Mouse (Mus musculus): ENCODE measurements around the gene Dglucy. TPM values are rescaled to one million over a fixed set of nuclear protein-coding genes. Genes with fewer than 3 reads are reported as not detected.

The Dglucy gene
- polyA plus RNA-seq, 1 experiment from 2014 or later = 2.4 TPM

DNA sequence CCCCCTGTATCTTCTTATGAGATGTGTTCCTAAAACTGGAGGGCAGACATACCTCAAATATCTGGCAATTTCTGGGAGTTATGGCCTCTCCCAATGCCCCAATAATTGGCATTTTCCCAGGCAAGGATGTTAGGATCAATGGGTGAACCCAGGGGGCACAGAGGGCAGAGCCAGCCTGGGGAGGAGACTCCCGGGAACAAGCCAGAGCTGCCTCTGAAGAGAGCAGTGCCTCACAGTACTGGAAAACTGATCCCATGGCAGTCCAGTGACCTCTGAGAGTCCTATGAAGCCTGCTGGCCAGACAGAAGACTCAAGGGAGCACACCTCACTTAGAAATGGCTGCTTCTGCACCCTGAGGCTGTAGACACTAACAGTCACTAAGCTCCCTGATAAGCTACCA lies 67.7 kb downstream of the Dglucy start:
- WGBS = 17% methylated on average over 1 of the region's 1 CpGs

DNA sequence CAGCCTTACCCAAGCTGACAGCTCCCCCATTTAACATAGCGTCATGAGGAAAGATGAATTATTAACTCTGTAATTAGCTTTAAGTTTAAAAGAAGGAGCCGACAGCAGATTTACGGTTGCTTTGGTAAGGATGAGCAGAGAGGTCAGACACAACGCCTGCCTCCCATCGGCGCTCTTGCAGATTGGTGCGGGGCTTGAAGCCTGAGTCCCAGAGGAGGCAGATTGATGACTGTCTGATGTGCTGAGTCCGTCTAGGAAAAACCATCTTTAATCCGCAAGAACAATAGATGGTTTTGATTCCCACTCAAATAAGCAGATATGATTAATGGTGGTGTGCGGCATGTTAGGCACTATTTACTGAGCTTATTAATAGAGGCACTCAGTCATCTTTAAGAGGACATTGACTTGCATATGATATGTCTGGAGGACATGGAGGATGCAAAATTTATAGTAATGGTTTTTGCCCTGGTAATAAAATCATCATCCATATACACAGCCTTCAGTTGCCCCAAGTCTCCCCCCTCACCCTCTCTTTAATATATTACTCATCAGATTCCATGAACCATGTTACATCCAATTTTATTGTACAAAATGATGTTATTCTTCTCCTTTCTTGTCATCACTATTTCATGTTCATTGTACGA lies 68.7 kb downstream of the Dglucy start:
- no peaks in the 10 kb centered on the region for H3K27me3 ChIP-seq
- WGBS = 83% methylated on average over 11 of the region's 11 CpGs
- H3K4me3 ChIP-seq = no peak overlapping the region
- H3K9me3 ChIP-seq = no peaks in the 10 kb centered on the region
- H3K27ac ChIP-seq = no peak overlapping the region
- H3K4me2 ChIP-seq = no peak overlapping the region
- no peaks in the 10 kb centered on the region for H3K4me1 ChIP-seq
- no peak for ATAC-seq (ENCODE audit: insufficient number of reproducible peaks, insufficient read depth, low FRiP score, low TSS enrichment, low read depth)
- H3K9ac ChIP-seq = no peak overlapping the region
- H3K36me3 ChIP-seq = no peaks in the 10 kb centered on the region

More for the DNA sequence above, 67.7 kb downstream of the Dglucy start:
- no peaks in the 10 kb centered on the region for H3K9me3 ChIP-seq
- no peak overlapping the region for H3K9ac ChIP-seq
- H3K4me1 ChIP-seq = no peaks in the 10 kb centered on the region
- H3K36me3 ChIP-seq = no peaks in the 10 kb centered on the region
- no peak overlapping the region for H3K4me3 ChIP-seq
- no peak for ATAC-seq (ENCODE audit: insufficient number of reproducible peaks, insufficient read depth, low FRiP score, low TSS enrichment, low read depth)
- H3K4me2 ChIP-seq = no peak overlapping the region
- no peak overlapping the region for H3K27ac ChIP-seq
- H3K27me3 ChIP-seq = no peaks in the 10 kb centered on the region

DNA sequence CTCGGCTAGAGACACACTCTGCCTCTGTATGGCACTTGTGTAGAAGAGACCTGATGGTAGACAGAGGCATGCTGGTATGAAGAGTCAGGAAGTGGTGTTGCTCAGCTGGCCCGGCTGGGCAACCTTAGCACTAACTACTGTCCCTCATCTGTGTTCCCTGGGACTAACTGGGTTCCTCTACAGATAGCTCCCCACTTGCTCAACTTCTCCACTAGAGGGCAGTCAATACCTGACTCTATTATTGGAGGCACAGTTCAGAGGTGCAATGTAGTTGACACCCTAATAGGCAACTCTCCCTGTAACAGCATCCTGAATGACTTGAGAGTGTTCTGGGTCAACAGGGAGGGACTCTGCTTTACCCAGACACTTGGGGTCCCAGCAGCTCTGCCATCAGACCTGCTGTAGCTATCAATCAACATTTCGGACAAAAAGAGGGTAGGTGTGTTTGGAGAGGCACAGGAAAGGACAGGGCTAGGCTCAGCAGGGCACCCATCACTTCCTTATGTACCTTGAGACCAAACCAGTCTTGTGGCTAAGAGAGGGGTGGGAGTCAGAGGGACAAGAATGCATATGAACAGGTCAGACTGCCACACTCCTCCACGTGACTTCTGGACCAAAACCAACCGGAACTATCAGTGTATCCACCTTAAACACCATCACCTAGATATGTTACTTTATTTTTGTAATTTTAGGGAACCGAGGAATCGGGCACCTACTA lies 70.7 kb downstream of the Dglucy start:
- WGBS = 81% methylated on average over 7 of the region's 7 CpGs

DNA sequence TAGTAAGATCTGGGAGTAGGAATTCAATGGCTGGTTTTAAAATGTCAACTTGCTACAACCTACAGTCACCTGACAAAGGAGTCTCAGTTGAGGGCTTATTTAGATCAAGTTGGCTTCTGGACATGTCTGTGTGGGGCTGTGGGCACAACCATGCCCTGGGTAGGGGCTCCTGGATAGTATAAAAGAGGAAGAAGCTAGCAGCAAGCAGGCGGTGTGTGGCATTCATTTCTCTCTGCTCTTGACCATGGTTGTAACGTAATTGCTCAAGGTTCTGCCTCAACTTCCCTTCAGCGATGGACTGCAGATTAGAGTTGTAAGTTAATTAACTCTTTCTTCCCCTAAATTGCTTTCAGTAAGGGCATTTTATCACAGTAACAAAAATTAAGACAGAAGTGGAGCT lies 73.5 kb downstream of the Dglucy start:
- no peak overlapping the region for H3K4me3 ChIP-seq
- H3K9me3 ChIP-seq = no peaks in the 10 kb centered on the region
- no peak overlapping the region for H3K27ac ChIP-seq
- WGBS = 79% methylated on average over 3 of the region's 3 CpGs
- no peak for ATAC-seq (ENCODE audit: insufficient number of reproducible peaks, insufficient read depth, low FRiP score, low TSS enrichment, low read depth)
- no peak overlapping the region for H3K9ac ChIP-seq
- no peaks in the 10 kb centered on the region for H3K4me1 ChIP-seq
- H3K4me2 ChIP-seq = no peak overlapping the region
- no peaks in the 10 kb centered on the region for H3K36me3 ChIP-seq
- no peaks in the 10 kb centered on the region for H3K27me3 ChIP-seq

More for the DNA sequence above, 70.7 kb downstream of the Dglucy start:
- no peaks in the 10 kb centered on the region for H3K9me3 ChIP-seq
- H3K4me3 ChIP-seq = no peak overlapping the region
- no peaks in the 10 kb centered on the region for H3K27me3 ChIP-seq
- no peak overlapping the region for H3K4me2 ChIP-seq
- H3K27ac ChIP-seq = no peak overlapping the region
- H3K4me1 ChIP-seq = no peaks in the 10 kb centered on the region
- H3K9ac ChIP-seq = no peak overlapping the region
- H3K36me3 ChIP-seq = no peaks in the 10 kb centered on the region
- peak; percentile 43; the same call in 1 of the 2 replicates for ATAC-seq (ENCODE audit: insufficient number of reproducible peaks, insufficient read depth, low FRiP score, low TSS enrichment, low read depth)

DNA sequence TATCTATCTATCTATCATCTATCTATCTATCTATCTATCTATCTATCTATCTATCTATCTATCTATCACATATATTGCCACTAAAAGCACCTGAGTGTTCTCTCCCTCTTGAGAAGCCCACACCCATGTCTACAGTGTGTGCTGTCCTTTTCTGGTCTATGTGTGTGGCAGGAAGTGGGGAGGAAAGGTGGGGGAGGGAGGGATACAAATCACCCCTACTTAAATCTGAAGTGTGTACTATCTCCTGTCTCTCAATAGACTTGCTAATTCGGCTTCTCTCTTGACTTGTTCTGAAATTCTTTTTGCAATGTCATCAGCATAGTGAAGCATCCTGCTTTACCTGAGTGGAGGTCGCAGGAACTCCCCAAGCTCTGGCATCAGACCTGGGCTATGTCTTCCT lies 77.5 kb downstream of the Dglucy start:
- no peaks in the 10 kb centered on the region for H3K36me3 ChIP-seq
- H3K4me2 ChIP-seq = no peak overlapping the region
- H3K4me1 ChIP-seq = peaks cover 4% of the 10 kb centered on the region; the same call in 1 of the 2 replicates
- H3K9ac ChIP-seq = no peak overlapping the region
- 76% methylated on average over 2 of the region's 2 CpGs for WGBS
- H3K9me3 ChIP-seq = no peaks in the 10 kb centered on the region
- H3K27ac ChIP-seq = no peak overlapping the region
- no peak overlapping the region for H3K4me3 ChIP-seq
- no peaks in the 10 kb centered on the region for H3K27me3 ChIP-seq
- no peak for ATAC-seq (ENCODE audit: insufficient number of reproducible peaks, insufficient read depth, low FRiP score, low TSS enrichment, low read depth)

DNA sequence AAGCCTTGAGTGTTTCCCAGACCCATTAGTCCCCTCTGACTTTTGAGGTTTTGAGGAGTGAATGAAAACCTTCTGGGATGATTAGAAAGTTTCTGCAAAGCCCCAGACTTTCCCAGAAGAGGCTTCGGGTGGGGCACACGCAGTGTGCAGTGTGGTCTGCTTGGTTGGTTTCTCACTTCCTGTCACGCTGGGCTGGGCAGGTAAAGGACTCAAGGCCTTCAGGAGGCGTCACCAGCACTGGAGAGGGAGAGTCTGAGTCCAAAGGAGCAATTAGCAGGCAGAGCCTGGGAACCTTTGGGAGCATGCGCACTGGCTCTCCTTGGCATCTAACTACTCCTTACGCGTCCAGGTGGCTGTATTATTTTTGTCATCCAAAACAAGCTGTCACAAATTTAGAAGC lies 78.9 kb downstream of the Dglucy start:
- Histone ChIP-seq H3K36me3 (no peaks in the 10 kb centered on the region), H3K4me3 (no peak overlapping the region), H3K9me3 (no peaks in the 10 kb centered on the region), H3K4me2 (no peak overlapping the region), H3K27me3 (no peaks in the 10 kb centered on the region), H3K27ac (no peak overlapping the region), H3K4me1 (peaks cover 4% of the 10 kb centered on the region; the same call in 1 of the 2 replicates), H3K9ac (no peak overlapping the region)
- 72% methylated on average over 7 of the region's 7 CpGs for WGBS
- ATAC-seq (ENCODE audit: insufficient number of reproducible peaks, insufficient read depth, low FRiP score, low TSS enrichment, low read depth) = no peak

DNA sequence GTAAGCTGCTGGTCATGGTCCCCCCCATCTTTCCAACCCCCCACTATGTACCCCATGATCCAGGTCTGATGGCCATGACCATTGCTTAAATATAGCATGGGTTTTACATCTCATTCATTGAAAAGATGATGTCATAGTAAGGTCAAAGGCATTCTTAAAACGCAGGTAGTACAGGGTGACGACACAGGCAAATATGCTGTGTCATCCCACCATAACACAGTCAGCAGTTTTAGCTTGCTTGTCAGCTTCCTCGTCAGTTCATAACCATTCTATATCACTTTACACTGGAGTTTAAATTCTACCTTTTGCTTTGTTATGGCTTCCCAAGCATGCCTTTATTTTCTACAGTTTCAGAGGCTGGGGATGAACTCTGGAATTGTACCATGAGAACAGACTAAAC lies 83.4 kb downstream of the Dglucy start:
- 82% methylated on average over 3 of the region's 3 CpGs for whole genome bisulfite sequencing
- H3K9ac ChIP-seq = no peak overlapping the region
- H3K27ac ChIP-seq = no peak overlapping the region
- no peaks in the 10 kb centered on the region for H3K36me3 ChIP-seq
- no peaks in the 10 kb centered on the region for H3K9me3 ChIP-seq
- H3K27me3 ChIP-seq = no peaks in the 10 kb centered on the region
- no peak overlapping the region for H3K4me2 ChIP-seq
- H3K4me3 ChIP-seq = no peak overlapping the region
- no peak for ATAC-seq (ENCODE audit: insufficient number of reproducible peaks, insufficient read depth, low FRiP score, low TSS enrichment, low read depth)
- H3K4me1 ChIP-seq = peaks cover 4% of the 10 kb centered on the region; the same call in 1 of the 2 replicates

DNA sequence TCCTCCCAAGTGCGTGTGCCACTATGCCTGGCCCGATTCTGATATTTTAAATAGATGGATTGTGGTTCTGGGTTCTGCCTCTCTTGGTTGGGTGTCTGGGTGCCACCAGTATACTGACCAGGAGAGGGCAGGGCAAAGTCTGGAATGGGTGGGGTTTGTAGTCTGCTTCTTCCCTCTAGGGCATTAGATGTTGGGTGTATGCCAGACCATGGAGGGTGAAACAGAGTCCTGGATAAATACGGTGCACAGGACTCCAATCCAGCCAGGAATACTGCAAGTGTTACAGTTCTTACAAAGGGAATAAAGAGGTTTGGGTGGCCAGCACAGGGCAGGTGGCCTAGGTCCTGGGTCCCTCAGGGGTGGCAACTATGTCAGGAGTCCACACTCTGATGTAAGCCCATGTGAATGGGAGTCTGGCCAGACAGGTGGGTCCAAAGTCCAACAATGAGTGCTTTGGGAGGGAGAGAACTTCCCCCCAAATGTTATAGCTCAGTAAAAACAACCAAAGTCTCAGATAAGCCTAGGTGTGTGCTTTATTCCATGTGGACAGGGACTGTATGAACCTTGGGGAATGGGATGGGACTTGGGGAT lies 84.1 kb downstream of the Dglucy start:
- WGBS = 87% methylated on average over 3 of the region's 3 CpGs

DNA sequence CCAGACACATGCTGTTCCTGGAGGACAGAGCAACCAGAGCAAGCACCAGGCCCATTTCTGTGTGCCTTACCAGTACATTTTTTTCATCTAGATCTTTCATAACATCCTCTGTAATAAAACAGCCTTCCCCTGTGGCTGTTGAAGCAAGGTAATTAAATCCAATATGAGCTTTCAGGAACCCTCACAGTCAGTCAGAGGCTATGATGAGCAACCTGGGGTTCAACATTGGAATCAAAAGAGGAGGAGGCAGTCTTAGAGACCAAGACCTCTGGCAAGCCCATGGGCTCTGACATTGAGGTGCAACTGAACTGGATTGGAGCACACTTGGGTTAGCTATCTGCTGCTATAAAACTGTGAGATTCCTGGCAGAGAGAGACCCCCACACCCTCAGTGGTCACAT lies 86.2 kb downstream of the Dglucy start:
- ATAC-seq (ENCODE audit: insufficient number of reproducible peaks, insufficient read depth, low FRiP score, low TSS enrichment, low read depth) = no peak
- H3K36me3 ChIP-seq = no peaks in the 10 kb centered on the region
- no peaks in the 10 kb centered on the region for H3K9me3 ChIP-seq
- no peak overlapping the region for H3K27ac ChIP-seq
- H3K4me1 ChIP-seq = peaks cover 10% of the 10 kb centered on the region
- H3K27me3 ChIP-seq = no peaks in the 10 kb centered on the region
- H3K4me3 ChIP-seq = no peak overlapping the region
- no peak overlapping the region for H3K4me2 ChIP-seq
- no peak overlapping the region for H3K9ac ChIP-seq

More for the DNA sequence above, 84.1 kb downstream of the Dglucy start:
- H3K4me1 ChIP-seq = peaks cover 4% of the 10 kb centered on the region
- H3K27me3 ChIP-seq = no peaks in the 10 kb centered on the region
- no peaks in the 10 kb centered on the region for H3K36me3 ChIP-seq
- H3K9me3 ChIP-seq = no peaks in the 10 kb centered on the region
- no peak overlapping the region for H3K4me2 ChIP-seq
- no peak overlapping the region for H3K9ac ChIP-seq
- ATAC-seq (ENCODE audit: insufficient number of reproducible peaks, insufficient read depth, low FRiP score, low TSS enrichment, low read depth) = no peak
- H3K27ac ChIP-seq = no peak overlapping the region
- no peak overlapping the region for H3K4me3 ChIP-seq

DNA sequence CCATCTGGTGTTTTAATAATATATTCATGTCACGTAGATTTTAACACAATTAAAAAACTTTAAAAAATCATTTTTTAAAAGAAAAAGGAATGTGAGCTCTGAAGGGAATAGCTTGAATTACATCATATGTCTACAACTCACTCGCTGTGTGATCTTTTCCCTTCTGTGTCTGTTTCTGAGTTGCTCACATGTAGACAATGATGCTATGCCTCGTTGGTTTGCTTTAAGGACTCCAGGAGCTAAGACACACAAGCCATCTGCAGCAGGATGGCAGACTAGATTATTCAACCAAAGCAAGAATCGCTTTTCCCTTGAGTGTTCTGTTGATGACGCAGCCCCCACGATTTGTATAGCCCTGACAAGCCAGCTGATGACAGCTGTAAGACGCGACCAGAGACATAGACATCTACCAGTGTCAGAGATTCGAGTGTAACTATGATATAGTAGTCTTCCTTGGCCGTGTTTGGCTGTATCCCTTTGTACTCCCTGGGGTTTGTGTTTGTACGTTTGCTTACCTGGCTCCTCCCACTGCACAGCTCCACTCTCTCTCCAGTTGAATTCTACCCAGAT lies 86.7 kb downstream of the Dglucy start:
- no peak overlapping the region for H3K4me3 ChIP-seq
- H3K27ac ChIP-seq = no peak overlapping the region
- 76% methylated on average over 11 of the region's 11 CpGs for WGBS
- no peaks in the 10 kb centered on the region for H3K36me3 ChIP-seq
- ATAC-seq (ENCODE audit: insufficient number of reproducible peaks, insufficient read depth, low FRiP score, low TSS enrichment, low read depth) = no peak
- H3K27me3 ChIP-seq = no peaks in the 10 kb centered on the region
- H3K4me1 ChIP-seq = peaks cover 10% of the 10 kb centered on the region
- H3K9me3 ChIP-seq = no peaks in the 10 kb centered on the region
- no peak overlapping the region for H3K4me2 ChIP-seq
- H3K9ac ChIP-seq = no peak overlapping the region

DNA sequence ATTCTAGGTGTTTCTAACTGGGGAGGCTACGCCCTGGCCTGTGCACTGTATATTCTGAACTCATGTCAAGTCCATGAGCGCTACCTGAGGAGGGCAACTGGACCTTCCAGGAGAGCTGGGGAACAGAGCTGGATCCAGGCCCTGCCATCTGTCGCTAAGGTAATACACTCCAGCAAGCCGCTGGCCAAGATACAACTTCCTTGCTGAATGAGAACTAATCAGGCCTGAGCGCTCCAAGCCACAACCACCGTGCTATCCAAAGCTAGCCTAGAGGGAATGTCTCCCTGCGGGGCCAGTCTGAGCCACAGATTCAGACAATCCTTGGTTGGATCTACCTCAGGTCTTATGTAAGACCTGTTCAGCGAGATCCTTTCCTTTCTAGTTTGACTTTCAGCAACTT lies 88.2 kb downstream of the Dglucy start:
- H3K4me3 ChIP-seq = no peak overlapping the region
- no peaks in the 10 kb centered on the region for H3K9me3 ChIP-seq
- H3K4me1 ChIP-seq = peaks cover 10% of the 10 kb centered on the region
- no peak overlapping the region for H3K9ac ChIP-seq
- no peak overlapping the region for H3K4me2 ChIP-seq
- H3K36me3 ChIP-seq = no peaks in the 10 kb centered on the region
- H3K27ac ChIP-seq = no peak overlapping the region
- ATAC-seq (ENCODE audit: insufficient number of reproducible peaks, insufficient read depth, low FRiP score, low TSS enrichment, low read depth) = no peak
- H3K27me3 ChIP-seq = no peaks in the 10 kb centered on the region
- WGBS = 75% methylated on average over 8 of the region's 8 CpGs

Measured in embryonic facial prominence, embryonic 13.5 days (tissue).